Mouse (Mus musculus): ENCODE data around the gene Lrrc29.
A peak's percentile ranks its signal among the peaks of the same experiment; 100 is the strongest.
"Not testable (repeated sequence)": the region's sequence is repeated elsewhere in the genome, so short reads cannot be mapped to it uniquely, and the experiment has no call there.

The Lrrc29 gene

DNA sequence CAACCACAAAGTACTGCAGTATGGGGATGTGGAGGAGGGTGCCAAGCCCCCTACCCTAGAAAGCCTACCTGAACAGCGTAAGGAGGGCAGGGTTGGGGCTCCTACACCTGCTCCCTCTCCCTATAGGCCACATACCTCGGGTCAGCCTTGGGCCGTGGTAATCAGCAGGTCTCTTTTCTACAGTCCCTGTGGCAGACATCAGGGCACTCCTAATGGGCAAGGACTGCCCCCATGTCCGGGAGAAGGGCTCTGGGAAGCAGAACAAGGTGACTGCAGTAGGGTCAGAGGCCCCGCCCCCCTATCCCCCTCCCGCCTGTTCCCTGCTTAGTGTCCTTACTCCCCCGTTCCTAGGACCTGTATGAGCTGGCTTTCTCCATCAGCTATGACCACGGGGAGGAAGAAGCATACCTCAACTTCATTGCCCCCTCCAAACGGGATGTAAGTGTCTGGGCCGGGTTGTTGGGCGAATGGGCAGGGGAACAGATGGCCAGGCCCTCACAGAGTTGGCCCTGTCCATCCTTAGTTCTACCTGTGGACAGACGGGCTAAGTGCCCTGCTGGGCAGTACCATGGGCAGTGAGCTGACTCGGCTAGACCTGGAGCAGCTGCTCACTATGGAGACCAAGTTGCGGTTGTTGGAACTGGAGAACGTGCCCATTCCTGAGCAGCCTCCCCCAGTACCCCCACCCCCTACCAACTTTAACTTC is 16.8 kb downstream of the Lrrc29 start:
- DNase-seq (ENCODE audit: low spot score) = no peak

DNA sequence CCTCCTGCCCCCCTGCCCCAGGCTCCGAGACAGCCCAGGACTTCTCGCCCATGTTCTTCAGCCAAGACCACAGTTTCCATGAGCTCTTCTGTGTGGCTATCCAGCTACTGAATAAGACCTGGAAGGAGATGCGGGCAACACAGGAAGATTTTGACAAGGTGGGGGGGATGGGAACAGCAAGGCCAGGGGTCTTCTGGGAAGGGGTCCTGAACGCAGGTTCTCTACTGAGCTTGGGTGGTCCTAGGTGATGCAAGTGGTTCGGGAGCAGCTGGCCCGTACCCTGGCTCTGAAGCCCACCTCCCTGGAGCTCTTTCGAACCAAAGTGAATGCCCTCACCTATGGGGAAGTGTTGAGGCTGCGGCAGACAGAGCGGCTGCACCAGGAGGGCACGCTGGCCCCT is 17.6 kb downstream of the Lrrc29 start:
- DNase-seq (ENCODE audit: low spot score) = no peak

DNA sequence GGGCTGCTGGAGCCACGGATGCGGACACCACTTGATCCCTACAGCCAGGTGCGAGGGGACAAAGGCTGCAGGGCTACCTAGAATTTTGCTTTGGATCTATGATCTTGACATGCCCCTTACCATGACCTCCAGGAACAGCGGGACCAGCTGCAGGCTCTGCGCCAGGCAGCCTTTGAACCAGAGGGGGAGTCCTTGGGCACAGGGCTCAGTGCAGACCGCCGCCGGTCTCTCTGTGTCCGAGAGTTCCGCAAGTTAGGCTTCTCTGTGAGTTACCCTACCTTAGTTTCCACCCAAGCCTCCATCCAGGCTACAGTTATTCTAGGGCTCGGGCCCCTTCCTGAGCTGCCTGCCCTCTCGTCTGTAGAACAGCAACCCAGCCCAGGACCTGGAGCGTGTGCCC is 18.4 kb downstream of the Lrrc29 start:
- DNase-seq (ENCODE audit: low spot score) = no peak

DNA sequence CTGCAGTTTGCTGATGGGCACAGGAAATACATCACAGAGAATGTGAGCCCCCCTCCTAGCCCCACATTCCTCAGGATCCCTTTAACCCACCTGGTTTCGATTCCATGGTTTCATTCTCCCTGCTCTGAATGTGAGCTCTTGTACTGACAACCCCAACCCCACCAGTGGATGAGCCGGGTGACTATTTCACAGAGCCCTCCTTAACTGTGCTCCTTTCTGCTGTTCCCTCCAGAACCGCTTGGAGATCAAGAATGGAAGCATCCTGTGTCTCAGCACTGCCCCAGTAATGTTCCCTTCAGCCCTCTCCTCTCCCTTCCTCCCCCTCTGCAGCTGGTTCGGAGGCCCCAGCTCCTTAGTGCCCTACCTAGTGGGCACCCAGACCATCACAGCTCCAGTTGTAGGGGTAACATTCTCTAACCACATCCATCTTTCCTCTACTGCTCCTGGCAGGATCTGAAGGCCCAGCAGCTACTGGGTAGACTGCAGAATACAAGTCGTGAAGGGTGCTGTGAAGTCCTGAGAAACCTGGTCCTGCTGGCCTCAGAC is 19.9 kb downstream of the Lrrc29 start:
- DNase-seq (ENCODE audit: low spot score) = no peak

DNA sequence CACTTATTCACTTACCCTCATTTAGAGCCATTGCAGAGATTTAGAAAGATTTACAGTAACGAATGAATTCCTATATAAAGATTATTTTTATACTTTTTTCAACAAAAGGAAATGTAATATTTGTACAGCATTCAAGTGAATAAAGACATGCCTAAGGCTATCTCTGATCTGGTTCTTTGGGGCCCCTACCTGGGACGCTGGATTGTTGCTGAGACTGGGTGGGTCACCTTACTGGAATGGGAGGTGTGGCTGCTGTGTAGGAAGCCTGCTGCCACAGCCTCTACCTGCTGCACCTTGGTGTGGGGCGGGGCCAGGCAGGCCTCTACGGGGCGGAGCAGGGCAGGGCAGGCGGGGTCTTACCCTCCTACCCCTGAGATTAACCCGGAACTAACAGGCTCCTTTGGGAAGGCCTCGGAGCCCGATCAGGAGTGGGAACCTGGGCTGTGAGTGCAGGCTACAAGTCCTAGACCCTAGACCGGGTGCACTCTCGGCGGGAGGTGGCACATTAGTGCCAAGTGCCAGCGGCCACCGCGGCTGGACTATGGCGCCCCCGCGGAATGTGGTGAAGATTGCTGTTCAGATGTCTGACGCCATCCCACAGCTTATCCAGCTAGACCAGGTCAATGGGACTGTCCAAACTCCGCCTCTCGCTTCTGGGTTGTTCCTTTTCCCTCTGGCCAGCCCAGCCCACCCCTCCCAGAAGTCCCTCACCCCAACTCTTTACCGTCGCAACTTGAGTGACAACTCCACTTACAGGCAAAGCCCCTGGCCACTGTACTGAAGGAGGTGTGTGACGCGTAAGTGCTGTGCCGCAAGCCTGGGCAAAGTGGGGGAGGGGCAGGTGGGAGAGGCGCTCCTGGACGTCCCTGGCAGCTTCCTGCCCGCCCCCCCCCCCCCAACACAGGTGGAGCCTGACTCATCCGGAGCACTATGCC is 20.6 kb downstream of the Lrrc29 start, which contains the start of gene Elmo3:
TSS of gene Elmo3 (plus strand) at position 391 of the 935 bp plus-strand sequence.
- peak; percentile 44 for DNase-seq (ENCODE audit: low spot score)

DNA sequence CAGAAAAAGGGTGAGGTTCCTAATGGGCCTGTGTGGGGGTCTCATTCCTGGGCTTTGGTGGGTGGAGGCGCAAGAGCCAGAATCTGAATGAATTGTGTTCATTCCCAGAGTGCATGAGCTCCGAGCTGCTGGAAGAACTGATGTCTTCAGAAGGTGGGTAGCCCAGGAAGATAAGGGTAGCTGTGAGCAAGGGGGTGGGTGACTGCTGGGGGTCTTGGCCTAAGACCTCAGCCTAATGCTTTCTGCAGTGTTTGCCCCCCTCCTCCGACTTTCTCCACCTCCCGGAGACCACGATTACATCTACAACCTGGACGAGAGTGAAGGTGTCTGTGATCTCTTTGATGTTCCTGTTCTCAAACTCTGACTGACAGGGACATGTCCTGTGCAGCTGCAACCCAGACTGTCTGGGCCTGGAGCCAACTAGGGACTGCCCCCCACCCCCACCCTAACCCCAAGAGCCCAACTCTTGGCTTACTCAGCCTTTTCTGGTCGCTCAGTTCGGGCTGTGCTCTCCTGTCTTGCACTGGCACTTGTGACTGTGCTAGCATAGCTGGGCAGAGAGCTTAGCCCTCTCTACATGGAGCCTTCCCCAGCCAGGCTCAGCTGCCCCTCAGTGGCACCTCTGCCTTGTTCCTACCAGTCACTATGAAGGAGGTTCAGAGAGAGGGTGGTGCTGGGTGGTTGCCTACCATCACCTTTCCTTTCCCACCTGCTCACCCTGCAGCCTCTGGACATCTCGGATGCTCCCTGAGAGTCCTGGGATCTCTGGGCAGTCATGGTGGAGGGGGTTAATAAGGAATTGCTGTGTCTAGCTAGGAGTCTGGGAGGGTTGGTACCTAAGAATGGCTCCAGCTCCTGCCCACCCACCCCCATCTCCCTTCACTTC is 21.5 kb downstream of the Lrrc29 start:
- no peak for DNase-seq (ENCODE audit: low spot score)

DNA sequence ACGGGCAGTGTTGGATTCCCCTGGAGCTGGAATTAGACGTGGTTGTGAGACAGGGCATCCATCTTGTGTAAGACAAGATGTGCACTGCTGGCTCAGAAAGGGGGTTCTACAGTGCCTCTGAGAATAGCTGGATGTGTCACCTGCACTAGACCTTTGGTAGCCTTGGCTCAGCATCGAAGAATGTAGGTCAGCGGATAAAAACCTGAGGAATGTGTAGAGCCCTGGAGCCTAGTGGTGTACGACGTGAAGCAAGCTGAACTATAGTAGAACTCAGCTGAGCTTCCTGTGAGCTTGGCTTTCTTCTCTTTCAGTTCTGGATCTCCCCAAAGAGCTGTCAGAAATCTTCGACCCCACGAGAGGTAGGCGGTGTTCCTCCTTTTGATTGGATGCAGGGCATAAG is 22.2 kb downstream of the Lrrc29 start:
- no peak for DNase-seq (ENCODE audit: low spot score)

DNA sequence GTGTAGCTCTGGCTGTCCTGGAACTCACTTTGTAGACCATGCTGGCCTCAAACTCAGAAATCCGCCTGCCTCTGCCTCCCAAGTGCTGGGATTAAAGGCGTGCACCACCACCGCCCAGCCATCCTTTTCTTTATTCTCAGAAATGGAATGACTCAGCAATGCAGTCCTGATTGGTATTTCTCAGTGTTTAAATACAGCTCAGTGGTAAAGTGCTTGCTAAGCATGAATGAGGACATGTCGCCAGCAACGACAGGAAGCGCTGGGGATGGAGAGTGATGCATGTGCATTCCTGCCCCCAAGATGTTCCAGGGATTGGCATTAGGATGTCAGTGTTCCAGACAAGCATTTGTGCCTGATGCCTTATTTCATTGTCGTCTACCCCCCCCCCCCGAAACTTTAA is 22.7 kb downstream of the Lrrc29 start:
- no peak for DNase-seq (ENCODE audit: low spot score)

DNA sequence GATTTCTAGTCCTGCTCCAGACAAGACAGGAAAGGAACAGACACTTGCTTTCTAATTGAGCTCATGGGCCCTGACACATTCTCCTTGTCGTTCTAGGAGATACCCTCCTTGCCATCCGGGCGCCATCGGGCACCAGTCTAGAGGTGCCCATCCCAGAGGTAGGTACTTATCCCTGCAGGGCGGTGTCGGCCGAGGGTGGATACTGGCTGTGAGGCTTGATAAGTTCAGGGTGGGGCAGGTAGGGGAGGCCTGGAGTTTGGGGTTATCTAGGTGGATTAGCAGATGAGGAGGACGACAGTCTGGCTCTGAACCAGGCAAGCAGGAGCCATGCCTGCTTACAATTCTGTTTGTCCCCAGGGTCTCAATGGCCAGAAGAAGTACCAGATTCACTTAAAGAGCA is 26.1 kb downstream of the Lrrc29 start:
- DNase-seq (ENCODE audit: low spot score) = no peak

DNA sequence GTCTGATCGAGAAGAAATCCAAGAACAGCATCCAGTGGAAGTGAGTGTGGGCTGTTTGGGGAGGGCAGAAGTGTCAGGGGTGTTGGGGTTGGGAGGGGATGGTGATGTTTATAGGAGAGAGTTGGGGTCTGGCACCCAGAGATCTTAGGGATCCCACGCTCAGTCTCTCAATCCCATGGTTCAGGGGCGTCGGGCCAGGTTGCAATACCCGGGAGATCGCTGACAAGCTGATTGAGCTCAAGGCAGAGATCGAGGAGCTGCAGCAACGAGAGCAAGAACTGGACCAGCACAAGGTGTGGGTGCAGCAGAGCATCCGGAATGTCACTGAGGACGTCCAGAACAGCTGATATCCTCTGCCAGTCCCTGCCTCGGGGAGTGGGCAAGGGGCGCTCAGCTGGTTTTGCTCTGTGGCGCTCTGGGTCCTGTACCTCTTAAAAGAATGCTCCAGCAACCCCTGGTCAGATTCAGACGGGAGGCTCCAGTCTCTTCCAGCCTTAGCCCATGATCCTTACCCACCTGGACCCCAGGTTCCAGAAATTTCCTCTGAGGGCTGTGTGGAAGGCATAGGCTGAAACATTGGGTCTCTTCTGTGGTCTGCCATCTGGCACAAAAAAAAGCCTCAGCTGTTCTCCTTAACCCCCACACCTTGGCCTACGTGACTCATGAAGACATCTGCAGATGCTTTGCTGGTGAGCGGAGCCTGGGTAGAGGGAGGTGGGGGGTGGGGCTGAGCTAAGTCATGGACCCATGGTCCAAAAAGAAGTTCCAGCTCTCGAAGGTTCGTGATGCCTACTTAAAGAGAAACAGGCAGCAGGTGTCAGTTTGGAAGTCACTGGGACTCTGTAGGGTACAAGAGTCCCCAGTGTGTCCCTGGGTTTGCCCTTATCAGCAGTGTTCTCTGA is 27.5 kb downstream of the Lrrc29 start:
- no peak for DNase-seq (ENCODE audit: low spot score)

DNA sequence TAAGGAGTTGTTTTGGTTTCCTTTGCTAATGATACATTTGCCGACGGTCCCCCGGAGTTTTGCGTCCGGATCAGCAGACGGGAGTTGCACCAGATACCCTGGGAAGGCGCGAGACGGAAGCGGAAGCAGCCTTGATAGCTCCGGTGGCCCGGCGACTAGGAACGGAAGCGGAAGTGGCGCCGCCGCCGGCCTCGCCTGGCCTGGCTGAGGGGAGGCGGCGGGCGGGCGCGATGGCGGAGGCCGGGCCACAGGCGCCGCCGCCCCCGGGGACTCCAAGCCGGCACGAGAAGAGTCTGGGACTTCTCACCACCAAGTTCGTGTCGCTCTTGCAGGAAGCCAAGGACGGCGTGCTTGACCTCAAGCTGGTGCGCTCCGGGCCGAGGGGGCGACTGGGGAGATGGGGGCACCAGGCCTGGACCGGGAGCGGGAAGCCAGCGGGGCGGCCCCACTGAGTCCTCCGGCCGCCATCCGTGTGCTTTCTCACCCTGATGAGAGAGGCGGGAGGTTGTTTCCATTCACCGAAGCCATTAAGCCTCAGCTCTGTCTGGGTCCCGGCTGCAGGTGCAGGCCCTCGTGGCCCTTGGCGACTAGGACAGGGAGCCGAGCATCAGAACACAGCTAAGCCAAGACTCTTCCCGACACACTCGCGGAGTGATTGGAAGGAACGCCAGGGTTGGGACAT is 28.4 kb downstream of the Lrrc29 start, which contains the start of gene E2f4:
TSS of gene E2f4 (plus strand) at position 153 of the 682 bp plus-strand sequence.
- DNase-seq (ENCODE audit: low spot score) = peak; percentile 92

DNA sequence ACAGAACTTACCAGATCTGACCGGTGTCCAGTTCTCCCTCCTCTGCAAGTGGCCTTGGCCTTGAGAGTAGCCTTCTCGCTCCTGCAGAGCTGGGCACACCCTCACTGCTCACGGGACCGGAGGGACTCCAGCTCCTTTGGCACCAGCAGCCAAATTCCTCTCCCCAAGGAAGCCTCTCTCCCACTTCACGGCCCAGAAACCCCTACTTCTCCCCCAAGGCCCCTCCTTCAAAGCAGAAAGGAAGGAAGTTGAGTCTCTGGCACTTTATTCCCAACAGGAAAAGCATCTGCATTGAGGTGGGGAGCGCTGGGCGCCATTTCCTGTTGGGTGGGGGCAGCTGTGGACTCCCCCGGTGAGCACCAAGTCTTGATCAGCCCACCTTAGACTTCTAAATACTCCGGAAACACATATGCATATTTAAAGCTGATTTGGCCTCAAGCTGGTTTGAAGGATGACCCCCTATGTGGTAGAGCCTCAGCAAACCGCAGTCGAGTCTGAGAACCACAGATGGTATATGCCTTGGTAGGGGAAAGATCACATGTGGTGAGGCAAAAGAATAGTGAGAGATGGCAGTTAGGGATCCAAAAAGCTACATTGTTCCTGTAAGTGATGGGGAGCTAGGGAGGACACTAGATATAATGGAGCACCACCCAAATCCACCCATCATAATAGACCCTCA is 30.0 kb downstream of the Lrrc29 start, which contains the start of gene Exoc3l:
TSS of gene Exoc3l (minus strand) at position 207 of the 679 bp plus-strand sequence.
- no peak for DNase-seq (ENCODE audit: low spot score)

DNA sequence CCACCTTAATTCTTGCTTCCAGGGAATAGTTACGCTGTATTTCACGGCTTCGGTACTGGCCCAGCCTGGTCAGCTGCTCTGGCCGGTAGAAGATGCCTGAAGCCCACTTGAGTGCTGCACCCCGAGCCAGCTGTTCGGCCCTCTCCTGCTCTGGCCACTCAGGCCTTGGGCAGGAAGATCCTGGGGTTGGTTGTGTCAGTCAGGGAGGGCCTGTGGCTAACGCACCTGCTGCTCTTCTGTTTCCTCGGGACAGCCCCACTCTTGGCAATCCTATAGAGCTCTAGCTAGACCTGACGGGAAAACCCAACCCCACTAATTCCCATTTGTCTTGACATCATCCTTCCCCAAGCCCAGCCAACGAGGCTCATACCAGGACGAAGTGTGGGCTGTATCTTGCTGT is 30.8 kb downstream of the Lrrc29 start:
- DNase-seq (ENCODE audit: low spot score) = no peak

DNA sequence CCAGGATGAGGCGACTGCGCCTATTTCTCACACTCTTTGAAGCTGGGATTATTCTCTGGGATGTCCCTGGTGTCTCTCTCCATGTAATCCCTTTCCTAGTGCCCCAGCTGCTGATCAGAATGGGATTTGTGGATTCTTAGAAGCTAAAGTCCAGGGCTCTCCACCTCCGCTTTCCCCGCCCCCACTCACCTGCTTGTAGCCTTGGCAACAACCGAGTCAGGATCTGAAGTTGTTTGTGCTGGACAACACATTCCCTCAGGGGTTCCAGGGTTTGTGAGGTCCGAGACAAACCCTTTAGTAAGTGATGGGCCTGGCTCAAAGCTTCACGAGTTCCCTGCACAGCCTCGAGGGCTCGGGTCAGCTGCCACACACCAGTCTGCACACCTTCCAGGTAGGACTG is 31.3 kb downstream of the Lrrc29 start:
- DNase-seq (ENCODE audit: low spot score) = no peak

DNA sequence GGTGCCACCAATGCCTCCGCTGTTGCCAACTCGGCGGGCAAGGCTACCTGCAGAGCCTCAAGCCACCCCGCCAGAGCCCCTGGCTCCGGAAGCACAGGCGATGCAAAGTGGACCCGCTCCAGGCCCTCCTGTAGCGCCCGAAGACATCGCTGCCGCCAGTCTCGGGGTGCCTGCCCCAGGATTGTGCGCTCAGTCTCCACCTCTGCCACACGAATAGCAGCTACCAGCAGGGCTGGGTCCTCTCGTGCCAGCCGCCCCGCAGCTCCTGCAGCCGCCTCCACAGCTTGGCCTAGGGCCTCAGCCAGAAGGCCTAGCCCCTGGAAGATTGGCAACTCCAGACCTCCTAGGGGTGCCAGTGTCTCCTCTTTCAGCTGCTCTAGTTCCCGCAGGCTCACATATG is 32.7 kb downstream of the Lrrc29 start:
- no peak for DNase-seq (ENCODE audit: low spot score)

DNA sequence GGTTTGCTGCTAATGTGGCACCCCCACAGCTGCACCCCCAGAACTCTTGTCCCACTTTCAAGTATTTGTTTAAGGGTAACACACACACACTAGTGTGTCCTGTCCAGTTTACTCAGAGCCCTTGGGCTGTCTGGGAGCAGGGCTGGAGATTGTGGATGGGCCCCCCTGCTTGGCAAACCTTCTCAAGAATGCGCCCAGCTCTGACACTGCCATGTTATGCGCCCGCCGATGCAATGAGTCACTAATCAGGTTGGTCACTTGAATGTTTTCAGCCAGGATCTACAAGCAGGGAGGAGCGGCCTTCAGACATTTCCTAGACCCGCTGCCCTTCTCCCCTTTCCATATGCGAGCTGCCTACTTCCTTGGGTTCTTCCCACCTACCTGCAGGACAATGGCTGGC is 33.6 kb downstream of the Lrrc29 start:
- no peak for DNase-seq (ENCODE audit: low spot score)

DNA sequence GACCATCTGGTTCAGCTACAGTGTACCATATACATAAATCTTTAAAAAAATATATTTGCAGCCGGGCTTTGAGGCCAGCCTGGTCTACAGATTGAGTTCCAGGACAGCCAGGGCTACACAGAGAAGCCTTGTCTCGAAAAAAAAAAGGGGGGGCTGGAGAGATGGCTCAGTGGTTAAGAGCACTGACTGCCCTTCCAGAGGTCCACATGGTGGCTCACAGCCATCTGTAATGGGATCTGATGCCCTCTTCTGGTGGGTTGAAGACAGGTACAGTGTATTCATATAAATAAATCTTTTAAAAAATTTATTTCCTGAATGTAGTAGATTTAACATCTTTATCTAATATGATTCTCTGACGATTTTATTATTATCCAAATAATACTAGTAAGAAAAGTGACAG is 34.3 kb downstream of the Lrrc29 start:
- DNase-seq (ENCODE audit: low spot score) = not testable (repeated sequence)

DNA sequence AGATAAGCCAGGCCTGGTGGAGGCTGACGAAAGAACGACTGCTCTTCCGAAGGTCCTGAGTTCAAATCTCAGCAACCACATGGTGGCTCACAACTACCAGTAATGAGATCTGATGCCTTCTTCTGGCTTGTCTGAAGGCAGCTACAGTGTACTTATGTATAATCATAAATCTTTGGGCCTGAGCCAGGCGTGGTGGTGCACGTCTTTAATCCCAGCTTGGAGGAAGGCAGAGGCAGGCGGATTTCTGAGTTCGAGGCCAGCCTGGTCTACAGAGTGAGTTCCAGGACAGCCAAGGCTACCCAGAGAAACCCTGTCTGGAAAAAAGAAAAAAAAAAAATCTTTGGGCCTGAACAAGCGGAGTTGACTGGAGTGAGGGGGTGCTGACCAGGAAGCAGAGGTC is 34.7 kb downstream of the Lrrc29 start:
- DNase-seq (ENCODE audit: low spot score) = not testable (repeated sequence)

DNA sequence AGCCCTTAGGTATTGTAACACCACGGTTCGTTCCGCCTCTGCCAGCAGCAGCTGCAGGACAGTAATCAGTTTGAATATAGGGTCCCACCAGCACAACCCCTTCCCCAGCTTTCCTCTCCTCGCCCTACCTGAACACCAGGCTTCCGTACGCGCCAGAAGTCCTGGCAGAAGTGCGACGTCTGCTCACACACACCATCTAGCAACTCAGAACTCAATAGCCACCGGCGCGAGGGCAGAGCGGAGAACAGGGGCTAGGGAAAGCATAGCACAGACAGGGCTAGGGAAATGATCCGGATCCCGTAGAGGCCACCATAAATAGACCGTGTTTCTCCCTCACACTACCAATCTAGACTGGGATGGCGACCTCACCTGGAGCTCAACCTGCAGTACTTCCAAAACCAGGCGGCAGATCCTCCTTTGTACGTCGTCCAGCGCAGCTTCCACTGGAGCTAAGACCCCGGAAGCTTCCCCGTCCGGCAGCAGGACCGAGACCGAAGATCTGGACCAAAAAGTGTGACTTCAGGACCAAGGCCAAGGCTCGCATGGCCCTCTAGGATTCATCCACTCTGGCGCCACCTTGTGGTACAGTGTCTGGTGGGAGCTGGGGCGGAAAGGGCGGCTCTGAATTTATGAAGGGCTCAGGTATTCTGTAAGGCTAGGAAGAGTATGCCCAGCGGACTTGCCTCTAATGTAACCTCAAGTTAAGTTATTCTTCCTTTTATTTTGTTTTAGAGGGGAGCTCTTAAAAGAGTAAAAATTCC is 35.3 kb downstream of the Lrrc29 start:
- peak; percentile 95 for DNase-seq (ENCODE audit: low spot score)

Data from retina, embryonic 14.5 days (tissue).